Mouse (Mus musculus) myocyte (in vitro differentiated cells): Measurements from ENCODE around the gene Rexo1. TPM values are rescaled to one million over a fixed set of nuclear protein-coding genes. Genes with fewer than 3 reads are reported as not detected.

Experiments
- H3K27me3 ChIP-seq: one replicate; pipeline ENCODE4 v1.6.1; 2011; ENCODE audit not compliant: control insufficient read depth, insufficient read depth, insufficient read length
- H3K36me3 ChIP-seq: one replicate; pipeline ENCODE4 v1.6.1; 2011; ENCODE audit not compliant: control insufficient read depth, insufficient read depth
- H3K4me2 ChIP-seq: one replicate; pipeline ENCODE4 v1.6.1; 2011; ENCODE audit warnings: low read depth, control low read depth
- H3K4me3 ChIP-seq: one replicate; pipeline ENCODE4 v1.5.1; 2011; ENCODE audit warnings: mild to moderate bottlenecking, control low read depth, moderate library complexity
- H3K79me2 ChIP-seq: one replicate; pipeline ENCODE4 v1.6.1; 2011; ENCODE audit not compliant: control insufficient read depth, insufficient read depth
- H3ac ChIP-seq: one replicate; pipeline ENCODE4 v1.6.1; 2011; ENCODE audit not compliant: control insufficient read depth, insufficient read length
- CEBPB ChIP-seq: IDR thresholded peaks from 2 replicates; pipeline ENCODE4 v1.6.1; 2011; ENCODE audit warnings: mild to moderate bottlenecking, moderate library complexity; ENCODE audit not compliant: poor library complexity, insufficient read depth, severe bottlenecking
- E2F4 ChIP-seq: IDR thresholded peaks from one replicate; pipeline ENCODE4 v1.6.1; 2011; ENCODE audit warnings: mild to moderate bottlenecking, control low read depth, moderate library complexity; ENCODE audit not compliant: insufficient read depth
- MAX ChIP-seq: IDR thresholded peaks from one replicate; pipeline ENCODE4 v1.6.1; 2011; ENCODE audit warnings: low read depth, mild to moderate bottlenecking, control low read depth
- MYOD1 ChIP-seq, 3 experiments: IDR thresholded peaks; one replicate each; pipeline ENCODE4 v1.6.1; 2011; ENCODE audit warnings: control low read depth in 2 of 3, low read depth in 2 of 3, mild to moderate bottlenecking in 2 of 3, moderate library complexity in 1 of 3; ENCODE audit not compliant: insufficient read length in 2 of 3, control insufficient read depth in 1 of 3
- MYOG ChIP-seq, 3 experiments: IDR thresholded peaks; one replicate each; pipeline ENCODE4 v1.6.1; 2011; ENCODE audit warnings: control low read depth in 2 of 3, low read depth in 2 of 3, mild to moderate bottlenecking in 2 of 3; ENCODE audit not compliant: insufficient read length in 2 of 3, control insufficient read depth in 1 of 3, insufficient read depth in 1 of 3
- POLR2A ChIP-seq: IDR thresholded peaks from one replicate; pipeline ENCODE4 v1.6.1; 2011; ENCODE audit warnings: low read depth, mild to moderate bottlenecking, control low read depth, moderate library complexity; ENCODE audit not compliant: insufficient read length
- POLR2AphosphoS2 ChIP-seq: IDR thresholded peaks from one replicate; pipeline ENCODE4 v1.6.1; 2011; ENCODE audit warnings: low read depth, control low read depth; ENCODE audit not compliant: insufficient read length
- REST ChIP-seq: IDR thresholded peaks from one replicate; pipeline ENCODE4 v1.6.1; 2011; ENCODE audit warnings: mild to moderate bottlenecking, control low read depth, moderate library complexity; ENCODE audit not compliant: insufficient read depth, insufficient read length
- SRF ChIP-seq: IDR thresholded peaks from one replicate; pipeline ENCODE4 v1.6.1; 2011; ENCODE audit warnings: low read depth; ENCODE audit not compliant: control insufficient read depth, insufficient read length
- TCF12 ChIP-seq: IDR thresholded peaks from one replicate; pipeline ENCODE4 v1.6.1; 2011; ENCODE audit warnings: mild to moderate bottlenecking, control low read depth; ENCODE audit not compliant: poor library complexity, insufficient read depth, severe bottlenecking
- TCF3 ChIP-seq: IDR thresholded peaks from one replicate; pipeline ENCODE4 v1.6.1; 2011; ENCODE audit warnings: low read depth, control low read depth; ENCODE audit not compliant: insufficient read length
- USF1 ChIP-seq: IDR thresholded peaks from one replicate; pipeline ENCODE4 v1.6.1; 2011; ENCODE audit warnings: low read depth, mild to moderate bottlenecking, control low read depth, moderate library complexity
- polyA plus RNA-seq: library from polyadenylated mRNA; unstranded; fragments of >200 nt; fragmentation: generic; extraction: Trizol; gene quantifications from one replicate; pipeline ENCODE4 v1.2.1, GENCODE M21; 2012; ENCODE audit warnings: missing spikeins

The Rexo1 gene
- polyA plus RNA-seq, 1 experiment: 18.8 TPM

DNA sequence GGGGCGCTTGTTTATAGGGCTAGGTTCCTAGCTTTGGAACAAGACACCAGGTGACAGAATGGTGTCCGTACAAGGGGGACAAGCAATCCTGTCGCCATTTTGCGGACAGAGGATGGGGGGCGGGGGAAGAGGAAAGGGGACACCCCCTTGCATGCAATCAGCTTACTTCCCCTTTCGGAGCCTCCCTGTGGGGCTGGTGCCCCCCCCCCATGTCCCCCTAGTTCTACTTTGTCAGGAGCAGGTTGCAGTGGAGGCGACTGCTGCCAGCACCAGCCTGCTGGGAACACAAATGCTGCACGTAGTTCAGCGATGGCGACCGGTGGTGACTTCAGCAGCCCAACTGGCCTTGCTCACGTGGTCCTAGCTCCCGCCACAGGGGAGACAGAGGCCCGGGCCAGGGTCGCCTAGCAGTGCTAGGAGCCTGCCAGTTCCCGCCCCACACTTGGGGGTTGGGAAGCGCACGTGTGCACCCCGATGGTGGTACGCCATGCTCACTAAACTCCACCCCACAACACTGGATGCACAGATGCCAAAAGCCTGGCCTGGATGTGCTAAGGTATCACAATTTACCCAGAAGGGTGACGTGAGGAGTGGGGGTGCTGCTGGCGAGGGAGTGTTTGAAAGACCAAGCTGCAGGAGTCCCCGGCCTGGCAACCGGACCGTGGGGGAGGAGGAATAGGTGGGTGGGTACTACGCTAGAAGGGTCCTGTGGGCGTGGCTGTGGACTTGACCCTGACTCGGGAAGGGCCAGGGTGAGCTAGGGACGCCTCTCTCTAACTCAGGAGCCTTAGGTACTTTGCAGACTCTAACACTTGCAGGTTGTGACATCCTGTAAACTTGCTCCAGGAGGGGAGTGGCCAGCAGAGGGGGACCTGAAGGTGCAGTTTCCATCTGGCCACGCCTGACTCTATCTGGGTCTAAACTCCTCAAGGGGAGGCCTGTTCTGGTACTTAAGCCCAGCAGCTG is 9.8 kb upstream of the Rexo1 start:
- Histone ChIP-seq H3K79me2 (peaks cover 56% of the 10 kb centered on the region), H3K4me3 (no peak overlapping the region), H3K27me3 (no peaks in the 10 kb centered on the region), H3ac (no peak overlapping the region), H3K36me3 (no peaks in the 10 kb centered on the region), H3K4me2 (no peak overlapping the region)
- TF ChIP-seq E2F4 (no peak), MYOD1 (IDR thresholded peaks at IDR 0.05; ENCODE audit: control insufficient read depth in 1 of 3, insufficient read length in 2 of 3, low read depth in 2 of 3) (no peak), CEBPB (no peak), POLR2A (no peak), REST (no peak), MYOG (IDR thresholded peaks at IDR 0.05; ENCODE audit: control insufficient read depth in 1 of 3, insufficient read depth in 1 of 3, insufficient read length in 2 of 3, low read depth in 2 of 3) (no peak), TCF12 (no peak), TCF3 (no peak), SRF (no peak), USF1 (no peak), MAX (no peak), POLR2AphosphoS2 (no peak)

DNA sequence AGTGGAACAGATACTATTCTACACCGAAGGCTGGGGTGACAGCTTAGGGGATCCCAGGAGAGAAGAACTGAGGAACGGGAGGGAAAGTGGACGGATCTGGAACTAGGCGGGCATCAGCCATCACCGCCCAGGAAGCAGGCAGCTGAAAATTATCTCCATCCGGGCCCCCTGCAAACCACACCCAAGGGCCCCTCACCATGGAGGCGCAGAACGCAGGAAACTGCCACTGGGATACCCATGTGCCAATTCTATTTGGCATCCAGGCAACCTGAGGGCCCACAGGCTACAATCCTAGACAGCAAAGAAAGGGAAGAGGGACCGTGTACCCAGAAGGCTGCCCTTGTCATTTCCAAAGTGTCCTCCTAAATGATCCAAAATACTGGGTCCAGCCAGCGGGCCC is 9.1 kb upstream of the Rexo1 start:
- no peak for TF ChIP-seq MYOG (IDR thresholded peaks at IDR 0.05; ENCODE audit: control insufficient read depth in 1 of 3, insufficient read depth in 1 of 3, insufficient read length in 2 of 3, low read depth in 2 of 3)
- no peak for TF ChIP-seq TCF12
- no peak for TF ChIP-seq POLR2AphosphoS2
- peaks cover 49% of the 10 kb centered on the region for H3K79me2 ChIP-seq
- no peaks in the 10 kb centered on the region for H3K27me3 ChIP-seq
- no peak overlapping the region for H3K4me2 ChIP-seq
- no peak overlapping the region for H3K4me3 ChIP-seq
- H3ac ChIP-seq: no peak overlapping the region
- peaks cover under 1% of the 10 kb centered on the region for H3K36me3 ChIP-seq

DNA sequence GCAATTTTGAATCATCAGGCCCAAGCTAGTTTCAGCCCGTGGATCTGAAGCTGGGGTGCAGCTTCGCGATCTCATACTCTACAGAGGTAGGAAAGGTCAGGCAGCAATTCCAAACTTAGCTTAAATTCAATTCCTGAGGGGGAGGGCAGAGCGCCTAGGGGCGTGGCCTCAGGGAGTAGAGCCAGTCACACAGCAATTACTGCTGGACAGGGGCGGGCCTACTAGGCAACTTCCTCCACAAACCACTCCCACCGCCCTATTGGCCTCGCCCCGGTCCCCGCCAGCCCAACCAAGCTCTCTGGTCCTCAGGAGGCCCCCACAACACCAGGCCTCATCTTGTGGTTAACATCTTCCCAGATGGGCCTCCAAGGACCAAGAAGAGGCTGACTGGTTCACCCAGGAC is 8.3 kb upstream of the Rexo1 start:
- Histone ChIP-seq H3K4me2 (peak overlapping the region; percentile 36), H3ac (no peak overlapping the region), H3K36me3 (peaks cover 5% of the 10 kb centered on the region), H3K79me2 (peaks cover 41% of the 10 kb centered on the region), H3K27me3 (no peaks in the 10 kb centered on the region), H3K4me3 (no peak overlapping the region)
- TF ChIP-seq MYOD1 (IDR thresholded peaks at IDR 0.05; ENCODE audit: control insufficient read depth in 1 of 3, insufficient read length in 2 of 3, low read depth in 2 of 3): no peak
- TF ChIP-seq MAX: no peak
- TF ChIP-seq USF1: no peak
- no peak for TF ChIP-seq TCF12
- TF ChIP-seq MYOG (IDR thresholded peaks at IDR 0.05; ENCODE audit: control insufficient read depth in 1 of 3, insufficient read depth in 1 of 3, insufficient read length in 2 of 3, low read depth in 2 of 3): no peak
- no peak for TF ChIP-seq POLR2AphosphoS2
- no peak for TF ChIP-seq SRF
- TF ChIP-seq POLR2A: no peak
- TF ChIP-seq REST: no peak
- no peak for TF ChIP-seq TCF3
- TF ChIP-seq E2F4: no peak
- no peak for TF ChIP-seq CEBPB

DNA sequence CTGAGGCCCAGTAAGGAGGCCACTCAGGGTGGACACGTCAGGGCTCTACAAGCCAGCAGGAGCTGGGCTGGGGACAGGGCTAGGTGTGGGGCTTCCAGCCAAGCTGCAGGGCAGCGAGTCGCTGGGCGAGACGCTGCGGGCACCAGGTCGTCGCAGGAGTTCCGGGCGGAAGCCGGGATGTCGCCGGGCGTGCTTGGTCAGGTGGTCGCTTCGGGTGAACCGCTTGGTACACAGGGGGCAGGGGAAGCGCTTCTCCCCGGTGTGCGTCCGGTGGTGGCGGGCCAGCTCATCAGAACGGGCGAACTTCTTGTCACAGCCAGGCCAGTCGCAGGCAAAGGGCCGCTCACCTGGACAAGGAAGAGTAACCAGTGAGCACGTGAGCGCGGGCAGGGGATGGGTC is 7.5 kb upstream of the Rexo1 start:
- Histone ChIP-seq H3K36me3 (peaks cover 5% of the 10 kb centered on the region), H3K27me3 (no peaks in the 10 kb centered on the region), H3K4me2 (no peak overlapping the region), H3K79me2 (peaks cover 35% of the 10 kb centered on the region), H3ac (no peak overlapping the region), H3K4me3 (no peak overlapping the region)
- TF ChIP-seq REST (no peak), CEBPB (no peak), MYOG (IDR thresholded peaks at IDR 0.05; ENCODE audit: control insufficient read depth in 1 of 3, insufficient read depth in 1 of 3, insufficient read length in 2 of 3, low read depth in 2 of 3) (no peak), POLR2A (no peak), USF1 (no peak), E2F4 (no peak), TCF3 (no peak), SRF (no peak), MAX (no peak), TCF12 (no peak), POLR2AphosphoS2 (no peak), MYOD1 (IDR thresholded peaks at IDR 0.05; ENCODE audit: control insufficient read depth in 1 of 3, insufficient read length in 2 of 3, low read depth in 2 of 3) (no peak)
